Mouse (Mus musculus) spleen, postnatal 14 days (tissue): ENCODE measurements around the gene Pdcd2.

Experiments
- DNase-seq, 2 experiments: peaks; one replicate each; pipeline ENCODE4 v3.0.0; 2021 to 2022; ENCODE audit warnings: low spot score in 2 of 2

The Pdcd2 gene

GRCm38 (mm10) chr17:15499656-15500394 lies 27.3 kb downstream of the Pdcd2 start, which contains the start of the genes Psmb1 and Tbp:
TSS of gene Psmb1 (minus strand) at chr17:15499751.
TSS of gene Tbp (plus strand) at chr17:15499888.
- peak; percentile 90 to 95 for DNase-seq

- DNase-seq, result no peak
Measured at GRCm38 (mm10) chr17:15498753-15499113, 28.4 kb downstream of the Pdcd2 start.

GRCm38 (mm10) chr17:15497882-15498752 lies 29.0 kb downstream of the Pdcd2 start:
- peak; percentile 89 to 92 for DNase-seq

- DNase-seq, result no peak
Measured at GRCm38 (mm10) chr17:15490542-15490941, 36.6 kb downstream of the Pdcd2 start.

GRCm38 (mm10) chr17:15472671-15473070 lies 54.4 kb downstream of the Pdcd2 start:
- DNase-seq, result no peak
